Mouse (Mus musculus): ENCODE measurements around the gene Snrnp25. TPM values are rescaled to one million over a fixed set of nuclear protein-coding genes. Genes with fewer than 3 reads are reported as not detected.

Gene Snrnp25
- polyA plus RNA-seq, 1 experiment, result 32.3 TPM

GRCm38 (mm10) chr11:32219287-32219686 is 14.1 kb downstream of the Snrnp25 start:
- Histone ChIP-seq H3K9ac (ENCODE audit: low read depth, poor library complexity, severe bottlenecking) (no peak overlapping the region), H3K36me3 (ENCODE audit: control insufficient read depth, insufficient read depth, low read length, poor library complexity, severe bottlenecking) (no peaks in the 10 kb centered on the region), H3K27ac (ENCODE audit: insufficient read depth, low read length) (no peak overlapping the region), H3K27me3 (ENCODE audit: control insufficient read depth, insufficient read depth, low read length, poor library complexity, severe bottlenecking) (no peaks in the 10 kb centered on the region), H3K9me3 (replicated peaks; ENCODE audit: control insufficient read depth, insufficient read depth, low read length, poor library complexity, severe bottlenecking) (no peaks in the 10 kb centered on the region), H3K4me1 (ENCODE audit: control insufficient read depth, insufficient read depth, low read length) (peaks cover 17% of the 10 kb centered on the region), H3K4me3 (ENCODE audit: low read depth, low read length) (no peak overlapping the region)
- TF ChIP-seq CTCF (IDR thresholded peaks at IDR 0.05; ENCODE audit: low read depth, low read length) (no peak), EP300 (IDR thresholded peaks at IDR 0.05; ENCODE audit: insufficient read depth, low read depth, low read length) (no peak), POLR2A (IDR thresholded peaks at IDR 0.05; ENCODE audit: insufficient read depth, low read length) (no peak)

- no peaks in the 10 kb centered on the region for H3K27me3 ChIP-seq (ENCODE audit: control insufficient read depth, insufficient read depth, low read length, poor library complexity, severe bottlenecking)
Measured at GRCm38 (mm10) chr11:32220607-32221224, 15.5 kb downstream of the Snrnp25 start.

GRCm38 (mm10) chr11:32221225-32221950 is 16.2 kb downstream of the Snrnp25 start:
- Histone ChIP-seq H3K4me3 (ENCODE audit: low read depth, low read length) (peak overlapping the region; percentile 92), H3K9ac (ENCODE audit: low read depth, poor library complexity, severe bottlenecking) (peak overlapping the region; percentile 95), H3K27ac (ENCODE audit: insufficient read depth, low read length) (peak overlapping the region; percentile 64; the same call in 1 of the 2 replicates), H3K27me3 (ENCODE audit: control insufficient read depth, insufficient read depth, low read length, poor library complexity, severe bottlenecking) (no peaks in the 10 kb centered on the region), H3K9me3 (replicated peaks; ENCODE audit: control insufficient read depth, insufficient read depth, low read length, poor library complexity, severe bottlenecking) (no peaks in the 10 kb centered on the region), H3K36me3 (ENCODE audit: control insufficient read depth, insufficient read depth, low read length, poor library complexity, severe bottlenecking) (no peaks in the 10 kb centered on the region), H3K4me1 (ENCODE audit: control insufficient read depth, insufficient read depth, low read length) (peaks cover 28% of the 10 kb centered on the region)
- 0 out of 2 replicates have a peak, but pooled peaks have one; percentile 39 for TF ChIP-seq EP300 (IDR thresholded peaks at IDR 0.05; ENCODE audit: insufficient read depth, low read depth, low read length)
- no peak for TF ChIP-seq POLR2A (IDR thresholded peaks at IDR 0.05; ENCODE audit: insufficient read depth, low read length)

More at GRCm38 (mm10) chr11:32220607-32221224, 15.5 kb downstream of the Snrnp25 start:
- Histone ChIP-seq H3K36me3 (ENCODE audit: control insufficient read depth, insufficient read depth, low read length, poor library complexity, severe bottlenecking) (no peaks in the 10 kb centered on the region), H3K4me3 (ENCODE audit: low read depth, low read length) (peak overlapping the region; percentile 92), H3K9me3 (replicated peaks; ENCODE audit: control insufficient read depth, insufficient read depth, low read length, poor library complexity, severe bottlenecking) (no peaks in the 10 kb centered on the region), H3K4me1 (ENCODE audit: control insufficient read depth, insufficient read depth, low read length) (peaks cover 24% of the 10 kb centered on the region), H3K27ac (ENCODE audit: insufficient read depth, low read length) (no peak overlapping the region), H3K9ac (ENCODE audit: low read depth, poor library complexity, severe bottlenecking) (no peak overlapping the region)
- TF ChIP-seq CTCF (IDR thresholded peaks at IDR 0.05; ENCODE audit: low read depth, low read length) (no peak), POLR2A (IDR thresholded peaks at IDR 0.05; ENCODE audit: insufficient read depth, low read length) (no peak), EP300 (IDR thresholded peaks at IDR 0.05; ENCODE audit: insufficient read depth, low read depth, low read length) (no peak)

GRCm38 (mm10) chr11:32221951-32222409 is 16.8 kb downstream of the Snrnp25 start, which contains the start of gene Rhbdf1:
TSS of gene Rhbdf1 (minus strand) at chr11:32222300.
- Histone ChIP-seq H3K9ac (ENCODE audit: low read depth, poor library complexity, severe bottlenecking) (peak within 1 kb of the TSS; percentile 95), H3K4me1 (ENCODE audit: control insufficient read depth, insufficient read depth, low read length) (peaks cover 28% of the 10 kb centered on the region), H3K4me3 (ENCODE audit: low read depth, low read length) (peak within 1 kb of the TSS; percentile 92), H3K27ac (ENCODE audit: insufficient read depth, low read length) (peak within 1 kb of the TSS; percentile 64; the same call in 1 of the 2 replicates), H3K27me3 (ENCODE audit: control insufficient read depth, insufficient read depth, low read length, poor library complexity, severe bottlenecking) (no peaks in the 10 kb centered on the region), H3K36me3 (ENCODE audit: control insufficient read depth, insufficient read depth, low read length, poor library complexity, severe bottlenecking) (no peaks in the 10 kb centered on the region), H3K9me3 (replicated peaks; ENCODE audit: control insufficient read depth, insufficient read depth, low read length, poor library complexity, severe bottlenecking) (no peaks in the 10 kb centered on the region)
- TF ChIP-seq POLR2A (IDR thresholded peaks at IDR 0.05; ENCODE audit: insufficient read depth, low read length) (no peak), EP300 (IDR thresholded peaks at IDR 0.05; ENCODE audit: insufficient read depth, low read depth, low read length) (no peak), CTCF (IDR thresholded peaks at IDR 0.05; ENCODE audit: low read depth, low read length) (no peak)

GRCm38 (mm10) chr11:32222570-32223194 is 17.5 kb downstream of the Snrnp25 start:
- no peak overlapping the region for H3K27ac ChIP-seq (ENCODE audit: insufficient read depth, low read length)
- H3K9me3 ChIP-seq (replicated peaks; ENCODE audit: control insufficient read depth, insufficient read depth, low read length, poor library complexity, severe bottlenecking), result no peaks in the 10 kb centered on the region
- H3K27me3 ChIP-seq (ENCODE audit: control insufficient read depth, insufficient read depth, low read length, poor library complexity, severe bottlenecking), result no peaks in the 10 kb centered on the region
- H3K4me3 ChIP-seq (ENCODE audit: low read depth, low read length), result peak overlapping the region; percentile 56
- H3K36me3 ChIP-seq (ENCODE audit: control insufficient read depth, insufficient read depth, low read length, poor library complexity, severe bottlenecking), result no peaks in the 10 kb centered on the region
- H3K4me1 ChIP-seq (ENCODE audit: control insufficient read depth, insufficient read depth, low read length), result peaks cover 27% of the 10 kb centered on the region
- 0 out of 2 replicates have a peak overlapping the region, but pooled peaks have one; percentile 95 for H3K9ac ChIP-seq (ENCODE audit: low read depth, poor library complexity, severe bottlenecking)
- TF ChIP-seq POLR2A (IDR thresholded peaks at IDR 0.05; ENCODE audit: insufficient read depth, low read length), result no peak
- TF ChIP-seq EP300 (IDR thresholded peaks at IDR 0.05; ENCODE audit: insufficient read depth, low read depth, low read length), result no peak
- TF ChIP-seq CTCF (IDR thresholded peaks at IDR 0.05; ENCODE audit: low read depth, low read length), result no peak

Measured in ES-Bruce4 (cell line).